Mouse (Mus musculus) ES-E14 (cell line): ENCODE results near the gene Stat5a.

ENCODE experiments used
- HCFC1 ChIP-seq: IDR thresholded peaks from 2 replicates; pipeline ENCODE4 v1.6.1; 2012; ENCODE audit warnings: low read length, inconsistent platforms, borderline replicate concordance; ENCODE audit not compliant: insufficient read depth
- ZC3H11A ChIP-seq: IDR thresholded peaks from 2 replicates; pipeline ENCODE4 v1.6.1; 2012; ENCODE audit warnings: low read depth, mild to moderate bottlenecking, inconsistent platforms, low read length, borderline replicate concordance
- ZNF384 ChIP-seq: IDR thresholded peaks from 2 replicates; pipeline ENCODE4 v1.6.1; 2012; ENCODE audit warnings: low read depth, low read length, inconsistent platforms

DNA sequence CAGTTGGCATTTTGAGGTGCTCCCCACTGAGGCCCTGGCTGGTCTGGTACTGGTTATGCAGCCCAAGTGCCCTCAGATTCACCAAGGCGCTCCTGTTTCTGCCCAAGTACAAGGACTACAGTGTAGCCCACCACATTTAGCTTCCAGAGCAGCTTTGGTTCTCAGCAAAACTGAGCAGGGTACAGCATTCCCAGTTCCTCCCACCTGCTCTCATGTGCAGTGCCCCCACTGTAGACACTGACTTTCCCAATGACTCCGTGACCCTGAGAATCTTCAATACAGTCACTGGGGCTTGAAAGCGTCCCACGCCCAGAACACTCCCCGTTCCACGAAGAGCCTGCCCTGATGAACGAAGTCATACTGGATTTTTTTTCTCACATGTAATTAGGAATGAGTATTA lies 71.5 kb downstream of the Stat5a start:
- TF ChIP-seq ZNF384 (no peak), HCFC1 (no peak), ZC3H11A (no peak)
